Mouse (Mus musculus) forebrain, embryonic 16.5 days (tissue): ENCODE measurements around the gene Rasl2-9. TPM values are rescaled to one million over a fixed set of nuclear protein-coding genes. Genes with fewer than 3 reads are reported as not detected.

Experiments used
- microRNA-seq: library from miRNA; unstranded; fragments of <30 nt; microRNA quantifications from one replicate; pipeline ENCODE4, GENCODE M21; 2017
- polyA plus RNA-seq: library from polyadenylated mRNA; unstranded; fragments of >200 nt; fragmentation: Nextera tagmentation; extraction: Ambion mirVana; gene quantifications from 2 replicates; pipeline ENCODE4 v1.2.1, GENCODE M21; 2015

Gene Rasl2-9
- polyA plus RNA-seq, 1 experiment from 2014 or later, result not detected

Small RNAs within 50 kb of the gene (microRNA-seq; reads per million reads assigned to microRNA genes)
- not detected for gene Gm26217

Other genes starting within 250 kb of the Rasl2-9 start
- 0.52 and 0.92 TPM in 2 replicates for gene Isoc2a, start 248.8 kb downstream of the Rasl2-9 start, polyA plus RNA-seq
- 0.25 and 0.60 TPM in 2 replicates for gene Gm36210, start 219.4 kb downstream of the Rasl2-9 start, polyA plus RNA-seq
- 3.4 and 3.9 TPM in 2 replicates for gene Zfp628, start 210.7 kb downstream of the Rasl2-9 start, polyA plus RNA-seq
- gene Nat14, start 203.9 kb downstream of the Rasl2-9 start, polyA plus RNA-seq, result 32.0 and 38.3 TPM in 2 replicates
- gene Ssc5d, start 200.2 kb downstream of the Rasl2-9 start, polyA plus RNA-seq, result 0.34 and 0.39 TPM in 2 replicates
- gene Sbk2, start 161.5 kb downstream of the Rasl2-9 start, polyA plus RNA-seq, result not detected in 2 replicates
- gene Sbk3, start 154.8 kb downstream of the Rasl2-9 start, polyA plus RNA-seq, result 0.84 and 0.91 TPM in 2 replicates
- 58.4 and 62.2 TPM in 2 replicates for gene Zfp579, start 129.8 kb downstream of the Rasl2-9 start, polyA plus RNA-seq
- gene Zfp524, start 111.5 kb downstream of the Rasl2-9 start, polyA plus RNA-seq, result 10.3 and 11.3 TPM in 2 replicates
- 43.7 and 46.1 TPM in 2 replicates for gene Fiz1, start 111.3 kb downstream of the Rasl2-9 start, polyA plus RNA-seq
- gene Gm44973, start 110.5 kb downstream of the Rasl2-9 start, polyA plus RNA-seq, result 0.91 TPM in 1 of 2 replicates, not detected in the other
- gene Zfp865, start 105.6 kb downstream of the Rasl2-9 start, polyA plus RNA-seq, result 5.9 and 6.5 TPM in 2 replicates
- gene Ccdc106, start 105.4 kb downstream of the Rasl2-9 start, polyA plus RNA-seq, result 50.5 and 59.1 TPM in 2 replicates
- not detected in 2 replicates for gene 4632433K11Rik, start 91.8 kb downstream of the Rasl2-9 start, polyA plus RNA-seq
- gene Zfp784, start 87.5 kb downstream of the Rasl2-9 start, polyA plus RNA-seq, result 8.0 and 9.5 TPM in 2 replicates
- gene Zfp580, start 74.4 kb downstream of the Rasl2-9 start, polyA plus RNA-seq, result 52.7 and 62.4 TPM in 2 replicates
- gene U2af2, start 63.8 kb downstream of the Rasl2-9 start, polyA plus RNA-seq, result 125 and 128 TPM in 2 replicates
- gene Epn1, start 45.7 kb downstream of the Rasl2-9 start, polyA plus RNA-seq, result 97.9 and 104 TPM in 2 replicates
- 0.14 TPM in 1 of 2 replicates, not detected in the other for gene Rfpl4, start 9.0 kb downstream of the Rasl2-9 start, polyA plus RNA-seq
- not detected in 2 replicates for gene Vmn1r55, start 23.7 kb upstream of the Rasl2-9 start, polyA plus RNA-seq
- gene Vmn1r56, start 70.8 kb upstream of the Rasl2-9 start, polyA plus RNA-seq, result not detected in 2 replicates
- gene Vmn1r57, start 92.5 kb upstream of the Rasl2-9 start, polyA plus RNA-seq, result not detected in 2 replicates
- gene Gm5065, start 224.6 kb upstream of the Rasl2-9 start, polyA plus RNA-seq, result not detected in 2 replicates
- not detected in 2 replicates for gene Nlrp2, start 225.1 kb upstream of the Rasl2-9 start, polyA plus RNA-seq